16 mouse cellular contexts compared by ENCODE assay signal in genomic region chr7:118879466-118880029, GRCm38 (mm10). TPM values are rescaled to one million over a fixed set of nuclear protein-coding genes. Genes with fewer than 3 reads are reported as not detected.
DNase-seq lines count a peak whose midpoint lies in the region; ATAC-seq and TF ChIP-seq lines count a peak whose summit lies in the region.
"Had no signal": no experiment of that assay in that cellular context is flagged by ENCODE, and none has a peak within 500 bp of the region (broad histone marks: within the 10 kb centered on the region; RNA-seq: fewer than 3 reads in every experiment).

No protein-coding gene starts in this region.

- no peak overlapping the region for H3K27ac ChIP-seq in hindbrain, embryonic 12.5 days
- no peak overlapping the region for H3K27ac ChIP-seq in hindbrain, embryonic 13.5 days
- H3K27ac ChIP-seq in lung, postnatal 0 days (ENCODE audit: low read length): no peak overlapping the region
- peak overlapping the region; percentile 2; the same call in 1 of the 2 replicates for H3K27ac ChIP-seq in olfactory bulb, adult 2 months (ENCODE audit: insufficient read depth, low read depth, low read length)
- H3K27ac ChIP-seq: heart, embryonic 15.5 days; hindbrain, embryonic 15.5 days; neural tube, embryonic 12.5 days had no signal

- intact Hi-C loops in left cerebral cortex, postnatal 14 days (cut with DNase I): no loop called here

- H3K4me1 ChIP-seq in hindbrain, embryonic 12.5 days: no peaks in the 10 kb centered on the region
- no peaks in the 10 kb centered on the region for H3K4me1 ChIP-seq in hindbrain, embryonic 13.5 days (replicated peaks)
- H3K4me1 ChIP-seq in lung, postnatal 0 days (ENCODE audit: insufficient read depth, low read depth, low read length): no peaks in the 10 kb centered on the region
- peaks cover 19% of the 10 kb centered on the region for H3K4me1 ChIP-seq in olfactory bulb, adult 2 months (ENCODE audit: control insufficient read depth, insufficient read depth, low read length)
- H3K4me1 ChIP-seq: hindbrain, embryonic 15.5 days; neural tube, embryonic 12.5 days had no signal

- H3K4me3 ChIP-seq in hindbrain, embryonic 12.5 days: no peak overlapping the region
- no peak overlapping the region for H3K4me3 ChIP-seq in hindbrain, embryonic 13.5 days
- H3K4me3 ChIP-seq in lung, postnatal 0 days (ENCODE audit: low read depth, low read length): no peak overlapping the region
- no peak overlapping the region for H3K4me3 ChIP-seq in olfactory bulb, adult 2 months (ENCODE audit: insufficient read depth, low read depth, low read length)
- H3K4me3 ChIP-seq: erythroblast, embryonic 14.5 days; heart, embryonic 15.5 days; hindbrain, embryonic 15.5 days; neural tube, embryonic 12.5 days had no signal

- TF ChIP-seq CTCF in lung, postnatal 0 days (IDR thresholded peaks at IDR 0.05): peak; percentile 31; the same call in 1 of the 2 replicates
- no peak for TF ChIP-seq CTCF in olfactory bulb, adult 2 months (IDR thresholded peaks at IDR 0.05; ENCODE audit: insufficient read depth, low read depth, low read length)

- H3K9me3 ChIP-seq in hindbrain, embryonic 12.5 days (replicated peaks): no peaks in the 10 kb centered on the region
- H3K9me3 ChIP-seq in hindbrain, embryonic 13.5 days: no peaks in the 10 kb centered on the region
- no peaks in the 10 kb centered on the region for H3K9me3 ChIP-seq in lung, postnatal 0 days (ENCODE audit: low read length)
- H3K9me3 ChIP-seq: heart, embryonic 15.5 days; hindbrain, embryonic 15.5 days; neural tube, embryonic 12.5 days had no signal

- no peaks in the 10 kb centered on the region for H3K36me3 ChIP-seq in hindbrain, embryonic 12.5 days
- H3K36me3 ChIP-seq in hindbrain, embryonic 13.5 days: no peaks in the 10 kb centered on the region
- H3K36me3 ChIP-seq in lung, postnatal 0 days (ENCODE audit: insufficient read depth, low read length): no peaks in the 10 kb centered on the region
- H3K36me3 ChIP-seq: heart, embryonic 15.5 days; hindbrain, embryonic 15.5 days; neural tube, embryonic 12.5 days had no signal

- ATAC-seq in hindbrain, embryonic 12.5 days (ENCODE audit: low FRiP score): 0 out of 2 replicates have a peak, but pooled peaks have one; percentile 13
- no peak for ATAC-seq in hindbrain, embryonic 13.5 days (ENCODE audit: low FRiP score)
- no peak for ATAC-seq in lung, postnatal 0 days
- no peak for ATAC-seq in erythroid progenitor cell, adult 5-6 weeks (replicated peaks; ENCODE audit: low FRiP score, poor library complexity, severe bottlenecking)

- TF ChIP-seq EP300 in lung, postnatal 0 days (IDR thresholded peaks at IDR 0.05): no peak

- no peak for TF ChIP-seq POLR2A in olfactory bulb, adult 2 months (IDR thresholded peaks at IDR 0.05; ENCODE audit: insufficient read depth, low read depth, low read length)

- DNase-seq in lung, postnatal 0 days (ENCODE audit: low spot score): no peak
- no peak for DNase-seq in lung, adult 18-20 months
- DNase-seq in R1 (ENCODE audit: low read depth, low spot score): peak; percentile 21
- DNase-seq in left cerebral cortex, postnatal 14 days (ENCODE audit: low spot score in 2 of 2): no peak
- DNase-seq: cerebellum, adult 2 months; kidney, adult 2 months; kidney, postnatal 36 days; thymus, adult 2 months had no signal

- H3K9ac ChIP-seq in hindbrain, embryonic 12.5 days: no peak overlapping the region
- no peak overlapping the region for H3K9ac ChIP-seq in hindbrain, embryonic 13.5 days
- H3K9ac ChIP-seq in lung, postnatal 0 days (replicated peaks; ENCODE audit: low read depth): no peak overlapping the region
- H3K9ac ChIP-seq: heart, embryonic 15.5 days; hindbrain, embryonic 15.5 days; neural tube, embryonic 12.5 days had no signal

- H3K4me2 ChIP-seq in hindbrain, embryonic 12.5 days (replicated peaks): no peak overlapping the region
- H3K4me2 ChIP-seq in hindbrain, embryonic 13.5 days: no peak overlapping the region
- H3K4me2 ChIP-seq in lung, postnatal 0 days (replicated peaks; ENCODE audit: low read depth, low read length): no peak overlapping the region
- H3K4me2 ChIP-seq: heart, embryonic 15.5 days; hindbrain, embryonic 15.5 days; neural tube, embryonic 12.5 days had no signal

- no peaks in the 10 kb centered on the region for H3K27me3 ChIP-seq in hindbrain, embryonic 12.5 days
- no peaks in the 10 kb centered on the region for H3K27me3 ChIP-seq in hindbrain, embryonic 13.5 days
- no peaks in the 10 kb centered on the region for H3K27me3 ChIP-seq in lung, postnatal 0 days (replicated peaks; ENCODE audit: insufficient read depth, low read length)
- H3K27me3 ChIP-seq: heart, embryonic 15.5 days; hindbrain, embryonic 15.5 days; neural tube, embryonic 12.5 days had no signal

- 81% methylated on average over 3 of the region's 3 CpGs for WGBS in hindbrain, embryonic 12.5 days
- WGBS in hindbrain, embryonic 13.5 days: 81% methylated on average over 3 of the region's 3 CpGs
- 81% methylated on average over 3 of the region's 3 CpGs for WGBS in lung, postnatal 0 days
- 58% methylated on average over 3 of the region's 3 CpGs for WGBS in olfactory bulb, adult 2 months

RNA-seq across cellular contexts. Expression of gene Knop1, which starts 23.5 kb away (rescaled TPM):
- 99.2 and 108 TPM in 2 replicates for polyA plus RNA-seq in hindbrain, embryonic 12.5 days (2016; fragmentation: Nextera tagmentation; extraction: Ambion mirVana)
- 102 TPM in 2 replicates for polyA plus RNA-seq in hindbrain, embryonic 13.5 days (2015; fragmentation: Nextera tagmentation; extraction: Ambion mirVana)
- 50.1 and 51.6 TPM in 2 replicates for polyA plus RNA-seq in lung, postnatal 0 days (2015; fragmentation: Nextera tagmentation; extraction: Ambion mirVana)
- not detected in 2 replicates for polyA plus RNA-seq in olfactory bulb, adult 2 months (2012; ENCODE audit: insufficient read depth, insufficient read length, low replicate concordance, missing spikeins)
- total RNA-seq in erythroid progenitor cell, adult 5-6 weeks (2015; ENCODE audit: low replicate concordance): 7.2 and 8.4 TPM in 2 replicates
- total RNA-seq in erythroid progenitor cell, adult 5-6 weeks (2017; ENCODE audit: low replicate concordance): 4.2 and 6.5 TPM in 2 replicates
- total RNA-seq in left cerebral cortex, postnatal 14 days (2021): 10 to 100 TPM; 36.8 to 39.6 TPM

RNA-seq across cellular contexts. Expression of gene Iqck, which starts 24.0 kb away (rescaled TPM):
- polyA plus RNA-seq in hindbrain, embryonic 12.5 days (2016; fragmentation: Nextera tagmentation; extraction: Ambion mirVana): 4.6 and 4.9 TPM in 2 replicates
- 3.7 and 4.4 TPM in 2 replicates for polyA plus RNA-seq in hindbrain, embryonic 13.5 days (2015; fragmentation: Nextera tagmentation; extraction: Ambion mirVana)
- polyA plus RNA-seq in lung, postnatal 0 days (2015; fragmentation: Nextera tagmentation; extraction: Ambion mirVana): 3.5 and 4.9 TPM in 2 replicates
- not detected in 2 replicates for polyA plus RNA-seq in olfactory bulb, adult 2 months (2012; ENCODE audit: insufficient read depth, insufficient read length, low replicate concordance, missing spikeins)
- not detected in 2 replicates for total RNA-seq in erythroid progenitor cell, adult 5-6 weeks (2015; ENCODE audit: low replicate concordance)
- not detected in 2 replicates for total RNA-seq in erythroid progenitor cell, adult 5-6 weeks (2017; ENCODE audit: low replicate concordance)
- total RNA-seq in left cerebral cortex, postnatal 14 days (2021): 1 to 10 TPM; 3.0 to 3.3 TPM

Comparison
In these comparisons a context has a peak if more than half of its experiments do, and no peak if none do; other contexts are left out.
1. RNA of gene Knop1, which starts 23.5 kb away (polyA plus RNA-seq): 99.2 to 108 TPM in hindbrain, embryonic 12.5 days, 102 TPM in hindbrain, embryonic 13.5 days and 50.1 to 51.6 TPM in lung, postnatal 0 days; not detected in olfactory bulb, adult 2 months; every median in the first group is over 10 times any median in the second.